Mouse (Mus musculus): ENCODE measurements around the gene Slco3a1. TPM values are rescaled to one million over a fixed set of nuclear protein-coding genes. Genes with fewer than 3 reads are reported as not detected.

Slco3a1 gene
- total and polyA plus RNA-seq, 2 experiments, result 2.1 to 4.3 TPM

DNA sequence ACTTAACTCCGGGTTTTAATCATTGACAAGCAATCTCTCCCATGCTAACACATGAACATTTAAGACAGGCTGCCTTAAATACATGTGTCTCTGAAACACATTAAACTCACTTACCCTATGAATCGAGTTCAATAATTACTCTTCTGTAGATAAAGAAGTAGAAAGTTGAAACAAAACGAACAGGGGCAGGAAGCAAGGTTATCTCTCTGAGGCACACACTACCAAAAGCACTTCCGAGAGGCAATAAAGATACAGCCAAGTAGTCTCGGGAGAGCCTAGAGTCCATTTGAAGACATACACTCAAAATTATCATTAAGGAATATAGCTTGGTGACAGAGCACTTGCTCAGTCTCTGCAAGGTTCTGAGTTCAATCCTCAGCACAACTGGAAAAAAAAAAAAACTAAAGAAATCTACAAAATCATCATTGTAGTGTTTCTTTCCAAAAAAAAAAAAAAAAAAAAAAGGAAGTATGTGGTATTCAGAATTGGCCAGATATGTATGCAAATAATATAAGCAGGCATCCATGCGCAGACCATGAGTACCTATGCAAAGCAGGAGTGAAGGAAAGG is 5.5 kb downstream of the Slco3a1 start:
- H3K36me3 ChIP-seq (ENCODE audit: control insufficient read depth, insufficient read depth, low read length), result no peaks in the 10 kb centered on the region
- no peaks in the 10 kb centered on the region for H3K4me1 ChIP-seq (ENCODE audit: control insufficient read depth, insufficient read depth, low read length)
- WGBS, result 50% methylated on average over 6 of the region's 6 CpGs
- no peak overlapping the region for H3K4me3 ChIP-seq (ENCODE audit: insufficient read depth, low read depth, low read length)
- TF ChIP-seq CTCF (IDR thresholded peaks at IDR 0.05; ENCODE audit: low read depth, low read length), result no peak
- no peak for DNase-seq (ENCODE audit: extremely low read depth, low read depth, low spot score)
- 0 out of 2 replicates have a peak, but pooled peaks cover under 1% of the 10 kb centered on the region for H3K27me3 ChIP-seq (ENCODE audit: control insufficient read depth, insufficient read depth, low read length)
- H3K9ac ChIP-seq (ENCODE audit: low read depth, low read length), result no peak overlapping the region
- no peaks in the 10 kb centered on the region; the same call in 1 of the 2 replicates for H3K79me2 ChIP-seq (ENCODE audit: control insufficient read depth, insufficient read depth, low read length)
- no peak overlapping the region for H3K27ac ChIP-seq (replicated peaks; ENCODE audit: insufficient read depth, low read depth, low read length)

DNA sequence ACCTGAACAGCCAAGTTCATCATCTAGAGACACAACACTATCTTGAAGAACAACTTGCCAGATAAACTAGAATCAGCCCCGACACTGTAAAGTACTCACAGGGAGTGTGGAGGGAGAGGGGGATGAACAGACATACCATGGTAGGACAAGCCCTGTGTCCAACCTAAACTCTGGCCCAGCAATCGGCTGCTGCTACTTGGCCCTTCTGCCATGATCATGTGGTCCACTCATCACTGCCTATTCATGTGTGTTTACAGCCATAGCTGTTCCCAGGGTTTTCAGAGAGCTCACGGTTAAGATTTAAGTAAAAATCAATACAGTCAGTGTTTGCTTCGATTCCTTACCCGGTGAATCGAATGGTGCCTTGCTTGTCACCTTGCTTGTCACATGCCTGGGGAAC is 7.9 kb downstream of the Slco3a1 start:
- Histone ChIP-seq H3K27ac (replicated peaks; ENCODE audit: insufficient read depth, low read depth, low read length) (no peak overlapping the region), H3K36me3 (ENCODE audit: control insufficient read depth, insufficient read depth, low read length) (no peaks in the 10 kb centered on the region), H3K79me2 (ENCODE audit: control insufficient read depth, insufficient read depth, low read length) (no peaks in the 10 kb centered on the region; the same call in 1 of the 2 replicates), H3K4me1 (ENCODE audit: control insufficient read depth, insufficient read depth, low read length) (no peaks in the 10 kb centered on the region), H3K9ac (ENCODE audit: low read depth, low read length) (no peak overlapping the region), H3K4me3 (ENCODE audit: insufficient read depth, low read depth, low read length) (no peak overlapping the region), H3K27me3 (ENCODE audit: control insufficient read depth, insufficient read depth, low read length) (no peaks in the 10 kb centered on the region)
- 38% methylated on average over 6 of the region's 6 CpGs for WGBS
- no peak for TF ChIP-seq POLR2A (IDR thresholded peaks at IDR 0.05; ENCODE audit: extremely low read depth, insufficient read depth, low read length)
- TF ChIP-seq CTCF (IDR thresholded peaks at IDR 0.05; ENCODE audit: low read depth, low read length), result no peak
- no peak for DNase-seq (ENCODE audit: extremely low read depth, low read depth, low spot score)

DNA sequence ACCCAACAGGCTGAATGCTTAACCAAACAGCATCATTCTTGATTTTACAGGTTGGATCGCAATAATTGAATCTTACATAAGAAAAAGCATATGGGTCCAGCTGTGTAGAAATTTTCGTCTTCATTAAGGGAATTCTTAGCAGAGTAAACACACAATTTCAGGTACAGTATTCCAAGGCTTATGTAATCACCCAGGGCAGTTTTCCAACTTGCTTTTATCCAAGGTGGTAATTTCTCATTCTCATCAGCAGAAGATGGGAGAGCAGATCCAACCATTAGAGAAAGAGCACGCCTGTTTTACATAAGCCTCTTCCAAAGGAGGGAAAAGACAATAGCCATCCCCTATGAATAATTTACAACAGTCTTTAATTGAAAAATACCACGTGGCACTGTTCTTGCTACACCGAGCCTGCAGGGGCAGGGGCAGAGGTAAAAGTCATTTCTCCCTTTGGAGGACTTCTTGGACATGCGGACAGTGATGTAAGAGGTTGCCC is 9.0 kb downstream of the Slco3a1 start:
- H3K27me3 ChIP-seq (ENCODE audit: control insufficient read depth, insufficient read depth, low read length), result no peaks in the 10 kb centered on the region
- no peaks in the 10 kb centered on the region for H3K4me1 ChIP-seq (ENCODE audit: control insufficient read depth, insufficient read depth, low read length)
- no peak overlapping the region for H3K9ac ChIP-seq (ENCODE audit: low read depth, low read length)
- H3K4me3 ChIP-seq (ENCODE audit: insufficient read depth, low read depth, low read length), result no peak overlapping the region
- H3K36me3 ChIP-seq (ENCODE audit: control insufficient read depth, insufficient read depth, low read length), result no peaks in the 10 kb centered on the region
- 79% methylated on average over 6 of the region's 6 CpGs for WGBS
- no peak for DNase-seq (ENCODE audit: extremely low read depth, low read depth, low spot score)
- TF ChIP-seq CTCF (IDR thresholded peaks at IDR 0.05; ENCODE audit: low read depth, low read length), result no peak
- TF ChIP-seq POLR2A (IDR thresholded peaks at IDR 0.05; ENCODE audit: extremely low read depth, insufficient read depth, low read length), result no peak
- no peaks in the 10 kb centered on the region; the same call in 1 of the 2 replicates for H3K79me2 ChIP-seq (ENCODE audit: control insufficient read depth, insufficient read depth, low read length)
- no peak overlapping the region for H3K27ac ChIP-seq (replicated peaks; ENCODE audit: insufficient read depth, low read depth, low read length)

DNA sequence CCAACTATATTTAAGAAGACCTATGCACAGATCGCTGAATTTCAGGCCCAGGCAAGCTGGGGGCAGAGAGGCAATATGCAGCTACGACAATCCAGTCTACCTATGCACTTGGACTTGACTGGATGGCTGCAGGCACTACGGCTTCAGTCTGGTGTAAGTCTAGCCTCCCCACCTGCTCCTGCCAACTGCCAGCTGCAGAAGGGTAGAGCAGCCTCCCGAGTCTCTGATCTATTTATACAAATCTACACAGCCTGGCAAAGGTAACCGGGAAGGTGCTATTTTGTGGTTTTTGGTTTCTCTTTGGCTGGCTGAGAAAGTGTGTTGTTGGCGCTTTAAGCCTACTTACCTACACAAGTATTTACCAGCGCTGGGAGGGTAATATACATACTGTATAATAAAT is 10.3 kb downstream of the Slco3a1 start:
- 90% methylated on average over 7 of the region's 7 CpGs for whole genome bisulfite sequencing
- no peak overlapping the region for H3K4me3 ChIP-seq (ENCODE audit: insufficient read depth, low read depth, low read length)
- no peaks in the 10 kb centered on the region for H3K27me3 ChIP-seq (ENCODE audit: control insufficient read depth, insufficient read depth, low read length)
- H3K9ac ChIP-seq (ENCODE audit: low read depth, low read length), result no peak overlapping the region
- TF ChIP-seq POLR2A (IDR thresholded peaks at IDR 0.05; ENCODE audit: extremely low read depth, insufficient read depth, low read length) (no peak), CTCF (IDR thresholded peaks at IDR 0.05; ENCODE audit: low read depth, low read length) (no peak)
- H3K79me2 ChIP-seq (ENCODE audit: control insufficient read depth, insufficient read depth, low read length), result no peaks in the 10 kb centered on the region
- DNase-seq (ENCODE audit: extremely low read depth, low read depth, low spot score), result no peak
- H3K27ac ChIP-seq (replicated peaks; ENCODE audit: insufficient read depth, low read depth, low read length), result no peak overlapping the region
- no peaks in the 10 kb centered on the region for H3K36me3 ChIP-seq (ENCODE audit: control insufficient read depth, insufficient read depth, low read length)
- peaks cover 5% of the 10 kb centered on the region; the same call in 1 of the 2 replicates for H3K4me1 ChIP-seq (ENCODE audit: control insufficient read depth, insufficient read depth, low read length)

DNA sequence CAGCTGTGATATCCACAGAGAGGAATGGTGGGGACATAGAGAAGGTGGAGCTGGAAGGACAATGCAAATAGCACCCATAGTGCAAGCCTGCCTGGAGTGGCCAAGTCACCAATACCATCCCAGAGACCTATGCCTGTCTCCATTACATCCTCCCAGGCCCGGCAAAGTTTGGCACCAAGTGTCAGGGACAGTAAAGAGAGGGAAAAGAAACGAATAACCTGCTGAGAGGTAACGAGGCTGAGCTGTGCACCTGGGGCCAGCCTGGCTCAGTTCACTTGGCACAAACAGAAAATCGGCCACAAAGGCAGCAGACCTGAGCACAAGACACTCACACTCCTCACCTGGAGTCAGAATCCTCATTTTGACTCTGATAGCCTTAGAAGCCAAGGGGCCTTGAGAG is 12.6 kb downstream of the Slco3a1 start:
- H3K79me2 ChIP-seq (ENCODE audit: control insufficient read depth, insufficient read depth, low read length), result no peaks in the 10 kb centered on the region
- no peak overlapping the region for H3K9ac ChIP-seq (ENCODE audit: low read depth, low read length)
- no peaks in the 10 kb centered on the region for H3K36me3 ChIP-seq (ENCODE audit: control insufficient read depth, insufficient read depth, low read length)
- H3K4me3 ChIP-seq (ENCODE audit: insufficient read depth, low read depth, low read length), result no peak overlapping the region
- peaks cover 5% of the 10 kb centered on the region for H3K4me1 ChIP-seq (ENCODE audit: control insufficient read depth, insufficient read depth, low read length)
- H3K27ac ChIP-seq (replicated peaks; ENCODE audit: insufficient read depth, low read depth, low read length), result no peak overlapping the region
- no peak for DNase-seq (ENCODE audit: extremely low read depth, low read depth, low spot score)
- TF ChIP-seq POLR2A (IDR thresholded peaks at IDR 0.05; ENCODE audit: extremely low read depth, insufficient read depth, low read length) (no peak), CTCF (IDR thresholded peaks at IDR 0.05; ENCODE audit: low read depth, low read length) (no peak)
- WGBS, result 66% methylated on average over 4 of the region's 4 CpGs
- H3K27me3 ChIP-seq (ENCODE audit: control insufficient read depth, insufficient read depth, low read length), result no peaks in the 10 kb centered on the region

DNA sequence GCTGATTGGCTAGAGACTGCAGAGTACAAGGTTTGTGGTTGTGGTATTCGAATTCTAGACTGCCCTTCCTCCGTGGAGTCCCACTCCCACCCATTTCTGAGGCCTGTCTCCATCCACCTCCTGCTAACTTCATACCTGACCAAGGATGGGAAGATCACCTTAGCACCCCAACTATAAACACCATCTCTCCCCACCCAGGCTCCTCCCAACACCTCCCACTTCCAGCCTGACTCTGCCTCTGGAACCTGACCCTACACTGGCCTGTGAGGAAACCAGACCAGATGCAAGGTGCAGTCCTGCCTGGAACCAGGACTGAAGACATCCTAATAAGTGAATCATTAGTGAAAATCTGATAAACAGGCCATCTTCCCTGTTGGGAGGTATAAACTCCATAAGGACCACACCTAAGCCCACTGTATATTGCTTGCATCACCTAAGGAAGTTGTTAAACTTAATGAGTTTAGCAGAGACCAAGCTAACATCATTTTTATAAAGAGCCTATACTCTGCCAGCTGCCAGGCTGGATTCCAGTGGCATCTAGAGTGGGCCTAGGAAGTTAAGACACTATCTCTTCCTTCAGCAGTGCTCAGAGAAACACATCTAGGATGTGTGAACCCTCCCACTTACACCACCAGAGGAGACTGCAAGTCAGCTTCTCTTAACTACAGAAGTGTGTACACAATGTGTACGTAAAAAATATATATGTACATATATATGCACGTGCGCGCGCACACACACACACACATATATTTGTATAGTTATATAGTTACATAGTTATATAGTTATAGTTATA is 13.5 kb downstream of the Slco3a1 start:
- TF ChIP-seq POLR2A (IDR thresholded peaks at IDR 0.05; ENCODE audit: extremely low read depth, insufficient read depth, low read length), result no peak
- TF ChIP-seq CTCF (IDR thresholded peaks at IDR 0.05; ENCODE audit: low read depth, low read length), result no peak
- no peak overlapping the region for H3K4me3 ChIP-seq (ENCODE audit: insufficient read depth, low read depth, low read length)
- H3K4me1 ChIP-seq (ENCODE audit: control insufficient read depth, insufficient read depth, low read length), result peaks cover 5% of the 10 kb centered on the region
- DNase-seq (ENCODE audit: extremely low read depth, low read depth, low spot score), result no peak
- no peaks in the 10 kb centered on the region for H3K27me3 ChIP-seq (ENCODE audit: control insufficient read depth, insufficient read depth, low read length)
- H3K9ac ChIP-seq (ENCODE audit: low read depth, low read length), result no peak overlapping the region
- no peak overlapping the region for H3K27ac ChIP-seq (replicated peaks; ENCODE audit: insufficient read depth, low read depth, low read length)
- 93% methylated on average over 7 of the region's 7 CpGs for WGBS
- H3K36me3 ChIP-seq (ENCODE audit: control insufficient read depth, insufficient read depth, low read length), result no peaks in the 10 kb centered on the region
- no peaks in the 10 kb centered on the region for H3K79me2 ChIP-seq (ENCODE audit: control insufficient read depth, insufficient read depth, low read length)

Measured in liver, adult 2 months (tissue).